Comparison of ENCODE assay signal across 25 mouse cellular contexts in the genomic region with DNA sequence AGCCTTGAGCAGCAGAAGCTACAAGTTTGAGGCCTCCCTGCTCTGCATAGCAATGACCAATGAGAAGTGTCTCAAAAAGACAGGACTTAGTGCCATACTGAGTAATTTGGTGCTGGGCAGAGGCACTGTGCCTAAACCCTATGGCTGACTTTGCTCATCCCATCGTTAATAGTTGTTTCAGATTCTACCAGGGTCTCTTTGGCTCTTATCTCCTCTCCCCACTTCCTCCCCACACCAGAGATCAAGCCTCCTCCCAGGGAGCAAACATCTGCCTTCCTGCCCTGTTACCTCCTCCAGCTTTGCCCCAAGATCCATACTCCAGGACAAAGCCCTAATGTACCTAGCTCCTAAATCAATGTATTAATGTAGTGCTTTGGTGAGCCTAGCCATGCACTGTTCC. TPM values are rescaled to one million over a fixed set of nuclear protein-coding genes. Genes with fewer than 3 reads are reported as not detected.
"Had no signal": no experiment of that assay in that cellular context is flagged by ENCODE, and none has a peak within 500 bp of the region (broad histone marks: within the 10 kb centered on the region; RNA-seq: fewer than 3 reads in every experiment).

No protein-coding gene starts in this region.

- H3K9me3 ChIP-seq: intestine, embryonic 15.5 days; limb, embryonic 10.5 days; lung, embryonic 15.5 days; neural tube, embryonic 15.5 days had no signal

- DNase-seq: kidney, adult 18-20 months; kidney, postnatal 10 days; kidney, postnatal 4 days; lung, postnatal 14 days; right cerebral cortex, adult 18-20 months; right cerebral cortex, postnatal 25 days; thymus, adult 2 months; thymus, postnatal 25 days had no signal

- H3K27me3 ChIP-seq: intestine, embryonic 15.5 days; lung, embryonic 15.5 days; midbrain, embryonic 13.5 days; neural tube, embryonic 15.5 days had no signal

- H3K4me3 ChIP-seq: intestine, embryonic 15.5 days; layer of hippocampus, adult 2 months; limb, embryonic 10.5 days; lung, embryonic 15.5 days; midbrain, embryonic 13.5 days; neural tube, embryonic 15.5 days had no signal

- H3K36me3 ChIP-seq: midbrain, embryonic 13.5 days; neural tube, embryonic 15.5 days had no signal

- H3K9ac ChIP-seq: intestine, embryonic 15.5 days; lung, embryonic 15.5 days; midbrain, embryonic 13.5 days; neural tube, embryonic 15.5 days had no signal

- H3K27ac ChIP-seq: intestine, embryonic 15.5 days; layer of hippocampus, adult 2 months; limb, embryonic 10.5 days; lung, embryonic 15.5 days; midbrain, embryonic 13.5 days; neural tube, embryonic 15.5 days had no signal

- ATAC-seq: intestine, embryonic 15.5 days; midbrain, embryonic 13.5 days had no signal

- H3K4me1 ChIP-seq: intestine, embryonic 15.5 days; lung, embryonic 15.5 days; midbrain, embryonic 13.5 days; neural tube, embryonic 15.5 days had no signal

- H3K4me2 ChIP-seq: intestine, embryonic 15.5 days; lung, embryonic 15.5 days; midbrain, embryonic 13.5 days; neural tube, embryonic 15.5 days had no signal

RNA-seq across cellular contexts. Expression of a gene that starts 20.3 kb away (rescaled TPM):
- total RNA-seq: layer of hippocampus, adult 2 months; layer of hippocampus, postnatal 10 days; left cerebral cortex, adult 18-20 months; left cerebral cortex, postnatal 10 days; midbrain, postnatal 0 days had no signal
- polyA plus RNA-seq: intestine, embryonic 15.5 days; kidney, embryonic 14.5 days; limb, embryonic 10.5 days; limb, embryonic 14.5 days; liver, embryonic 16.5 days; lung, embryonic 15.5 days; midbrain, embryonic 13.5 days; midbrain, postnatal 0 days; neural tube, embryonic 11.5 days; neural tube, embryonic 15.5 days; small intestine, adult 2 months; stomach, embryonic 14.5 days; thymus, adult 2 months; urinary bladder, adult 2 months had no signal

RNA-seq across cellular contexts. Expression of a gene that starts 49.7 kb away (rescaled TPM):
- total RNA-seq: layer of hippocampus, adult 2 months; layer of hippocampus, postnatal 10 days; left cerebral cortex, adult 18-20 months; left cerebral cortex, postnatal 10 days; midbrain, postnatal 0 days had no signal
- polyA plus RNA-seq: intestine, embryonic 15.5 days; kidney, embryonic 14.5 days; limb, embryonic 10.5 days; limb, embryonic 14.5 days; liver, embryonic 16.5 days; lung, embryonic 15.5 days; midbrain, embryonic 13.5 days; midbrain, postnatal 0 days; neural tube, embryonic 11.5 days; neural tube, embryonic 15.5 days; small intestine, adult 2 months; stomach, embryonic 14.5 days; thymus, adult 2 months; urinary bladder, adult 2 months had no signal
